Mouse (Mus musculus) brain, embryonic 14.5 days (tissue): Measurements from ENCODE around the gene Nfkbib.

Experiments used
- CTCF ChIP-seq: fragments of 200-500 bp; IDR thresholded peaks from 2 replicates; pipeline ENCODE4 v1.5.1; 2012; ENCODE audit warnings: inconsistent platforms, mild to moderate bottlenecking, moderate library complexity, borderline replicate concordance; ENCODE audit not compliant: insufficient read depth, insufficient read length; ENCODE audit errors: extremely low read depth
- POLR2A ChIP-seq: fragments of 200-500 bp; IDR thresholded peaks from 2 replicates; pipeline ENCODE4 v1.6.1; 2012; ENCODE audit warnings: mild to moderate bottlenecking, inconsistent platforms, borderline replicate concordance; ENCODE audit not compliant: poor library complexity, insufficient read depth, insufficient read length, severe bottlenecking; ENCODE audit errors: extremely low read depth

- TF ChIP-seq CTCF (no peak), POLR2A (no peak)
Observed at GRCm38 (mm10) chr7:28811228-28811627, 43.9 kb upstream of the Nfkbib start.
